Mouse (Mus musculus): ENCODE data around the gene Hecw2.

Gene Hecw2

GRCm38 (mm10) chr1:53925149-53925901 is 269.6 kb downstream of the Hecw2 start:
- ChIA-PET CTCF (interaction anchor here in 2 of 4 experiments (0.5 to 0.6 kb wide), 2 partner anchors 818 to 913 kb away, joined by 3 read pairs; no protein-coding TSS in a partner anchor), POLR2A (no interaction called here)

GRCm38 (mm10) chr1:53911848-53912247 is 283.1 kb downstream of the Hecw2 start:
- POLR2A ChIA-PET, result interaction anchor here in 1 of 4 experiments (1.3 kb wide), 1 partner anchor 104 kb away, joined by 3 read pairs; no protein-coding TSS in a partner anchor
- CTCF ChIA-PET, result no interaction called here

- ChIA-PET POLR2A (no interaction called here), CTCF (interaction anchor here in 3 of 4 experiments (0.6 to 1.6 kb wide), 3 partner anchors 17 to 631 kb away, joined by 3 to 5 read pairs (median 3); no protein-coding TSS in a partner anchor)
These were observed 284.7 kb downstream of the Hecw2 start for GRCm38 (mm10) chr1:53910251-53910650.

GRCm38 (mm10) chr1:53909118-53909517 is 285.9 kb downstream of the Hecw2 start:
- POLR2A ChIA-PET, result no interaction called here

GRCm38 (mm10) chr1:53906175-53906574 is 288.8 kb downstream of the Hecw2 start:
- ChIA-PET CTCF (interaction anchor here in 1 of 4 experiments (1.3 kb wide), 1 partner anchor 21 kb away, joined by 3 read pairs; no protein-coding TSS in a partner anchor), POLR2A (no interaction called here)

More at GRCm38 (mm10) chr1:53909118-53909517, 285.9 kb downstream of the Hecw2 start:
- CTCF ChIA-PET, result no interaction called here

GRCm38 (mm10) chr1:53900416-53900815 is 294.6 kb downstream of the Hecw2 start:
- ChIA-PET CTCF (no interaction called here), POLR2A (no interaction called here)

GRCm38 (mm10) chr1:53894299-53894698 is 300.7 kb downstream of the Hecw2 start:
- CTCF ChIA-PET, result no interaction called here

GRCm38 (mm10) chr1:53890380-53890779 is 304.6 kb downstream of the Hecw2 start:
- POLR2A ChIA-PET, result interaction anchor here in 1 of 4 experiments (0.6 kb wide), 1 partner anchor 864 kb away, joined by 6 read pairs; no protein-coding TSS in a partner anchor
- CTCF ChIA-PET, result interaction anchor here in 1 of 4 experiments (0.6 kb wide), 1 partner anchor 1713 kb away, joined by 7 read pairs; no protein-coding TSS in a partner anchor

More at GRCm38 (mm10) chr1:53894299-53894698, 300.7 kb downstream of the Hecw2 start:
- POLR2A ChIA-PET, result interaction anchor here in 1 of 4 experiments (0.6 kb wide), 1 partner anchor 166 kb away, joined by 3 read pairs; no protein-coding TSS in a partner anchor

- ChIA-PET CTCF (interaction anchor here in 2 of 4 experiments (0.6 to 0.7 kb wide), 2 partner anchors 124 to 1713 kb away, joined by 3 to 7 read pairs; no protein-coding TSS in a partner anchor), POLR2A (no interaction called here)
These were observed 305.2 kb downstream of the Hecw2 start for GRCm38 (mm10) chr1:53889806-53890205.

- CTCF ChIA-PET, result no interaction called here
- POLR2A ChIA-PET, result interaction anchor here in 2 of 4 experiments (0.6 to 0.7 kb wide), 2 partner anchors 97 to 1210 kb away, joined by 3 read pairs; partner anchors contain the start of gene Stk17b (in 1 of the 2)
These were observed 312.5 kb downstream of the Hecw2 start for GRCm38 (mm10) chr1:53882480-53882879.

- ChIA-PET POLR2A (no interaction called here), CTCF (no interaction called here)
These were observed 319.0 kb downstream of the Hecw2 start for GRCm38 (mm10) chr1:53875919-53876318.

GRCm38 (mm10) chr1:53867316-53867715 is 327.7 kb downstream of the Hecw2 start:
- CTCF ChIA-PET, result no interaction called here

GRCm38 (mm10) chr1:53866374-53866902 is 328.5 kb downstream of the Hecw2 start:
- ChIA-PET POLR2A (interaction anchor here in 3 of 4 experiments (0.7 to 1.2 kb wide), 6 partner anchors 10 to 273 kb away, joined by 3 to 6 read pairs (median 3); no protein-coding TSS in a partner anchor), CTCF (no interaction called here)

More at GRCm38 (mm10) chr1:53867316-53867715, 327.7 kb downstream of the Hecw2 start:
- POLR2A ChIA-PET, result interaction anchor here in 1 of 4 experiments (0.6 to 1.2 kb wide), 2 partner anchors 13 to 17 kb away, joined by 3 read pairs; no protein-coding TSS in a partner anchor

- ChIA-PET POLR2A (interaction anchor here in 1 of 4 experiments (0.9 to 1.8 kb wide), 2 partner anchors 8 to 107 kb away, joined by 3 to 7 read pairs; no protein-coding TSS in a partner anchor), CTCF (no interaction called here)
These were observed 330.9 kb downstream of the Hecw2 start for GRCm38 (mm10) chr1:53864046-53864445.

GRCm38 (mm10) chr1:53860611-53861010 is 334.4 kb downstream of the Hecw2 start:
- ChIA-PET POLR2A (no interaction called here), CTCF (no interaction called here)

- POLR2A ChIA-PET, result interaction anchor here in 1 of 4 experiments (1.3 kb wide), 1 partner anchor 75 kb away, joined by 3 read pairs; no protein-coding TSS in a partner anchor
- CTCF ChIA-PET, result no interaction called here
These were observed 335.8 kb downstream of the Hecw2 start for GRCm38 (mm10) chr1:53859175-53859574.

GRCm38 (mm10) chr1:53856501-53857103 is 338.4 kb downstream of the Hecw2 start:
- CTCF ChIA-PET, result no interaction called here
- POLR2A ChIA-PET, result interaction anchor here in 3 of 4 experiments (0.7 to 1.5 kb wide), 13 partner anchors 8 to 457 kb away, joined by 3 to 7 read pairs (median 3); partner anchors contain the start of gene Dnah7a (in 1 of the 3)

GRCm38 (mm10) chr1:53855732-53856131 is 339.2 kb downstream of the Hecw2 start:
- ChIA-PET CTCF (no interaction called here), POLR2A (interaction anchor here in 1 of 4 experiments (0.9 to 1.5 kb wide), 5 partner anchors 9 to 149 kb away, joined by 3 to 7 read pairs (median 6); partner anchors contain the start of gene Dnah7a)

GRCm38 (mm10) chr1:53852086-53852610 is 342.8 kb downstream of the Hecw2 start:
- POLR2A ChIA-PET, result interaction anchor here in 1 of 4 experiments (0.6 kb wide), 1 partner anchor 791 kb away, joined by 5 read pairs; no protein-coding TSS in a partner anchor
- CTCF ChIA-PET, result no interaction called here
